Mouse (Mus musculus) kidney, postnatal 10 days (tissue): ENCODE data around the gene Dnah7b.
"Not testable (repeated sequence)": the region's sequence is repeated elsewhere in the genome, so short reads cannot be mapped to it uniquely, and the experiment has no call there.

ENCODE experiments used
- DNase-seq: peaks from one replicate; pipeline ENCODE4 v3.0.0; 2021; ENCODE audit warnings: mixed read lengths

The Dnah7b gene

GRCm38 (mm10) chr1:46325942-46326341 lies 259.8 kb downstream of the Dnah7b start:
- DNase-seq = not testable (repeated sequence)

DNA sequence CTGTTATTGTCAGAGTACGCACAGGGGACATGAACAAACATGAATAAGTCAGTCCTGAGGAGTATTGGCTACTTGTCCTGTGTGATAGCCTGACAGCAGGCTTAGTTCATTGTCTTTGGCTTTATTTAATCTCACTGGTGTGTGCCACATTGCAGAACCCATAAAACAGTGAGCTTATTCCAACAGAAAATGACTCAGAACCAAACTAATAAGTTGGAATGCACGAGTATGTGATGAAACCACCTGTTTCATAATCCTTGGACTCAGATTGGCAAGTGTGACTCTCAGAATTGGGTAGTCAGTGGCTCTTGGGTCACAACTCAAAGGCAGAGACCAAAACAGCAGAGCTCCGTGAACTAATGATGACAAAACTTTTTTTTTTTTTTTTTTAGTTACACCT lies 279.2 kb downstream of the Dnah7b start:
- DNase-seq = not testable (repeated sequence)

- DNase-seq = not testable (repeated sequence)
These were observed 314.5 kb downstream of the Dnah7b start for GRCm38 (mm10) chr1:46380641-46381040.

- DNase-seq = not testable (repeated sequence)
These were observed 328.7 kb downstream of the Dnah7b start for GRCm38 (mm10) chr1:46394681-46395297.

DNA sequence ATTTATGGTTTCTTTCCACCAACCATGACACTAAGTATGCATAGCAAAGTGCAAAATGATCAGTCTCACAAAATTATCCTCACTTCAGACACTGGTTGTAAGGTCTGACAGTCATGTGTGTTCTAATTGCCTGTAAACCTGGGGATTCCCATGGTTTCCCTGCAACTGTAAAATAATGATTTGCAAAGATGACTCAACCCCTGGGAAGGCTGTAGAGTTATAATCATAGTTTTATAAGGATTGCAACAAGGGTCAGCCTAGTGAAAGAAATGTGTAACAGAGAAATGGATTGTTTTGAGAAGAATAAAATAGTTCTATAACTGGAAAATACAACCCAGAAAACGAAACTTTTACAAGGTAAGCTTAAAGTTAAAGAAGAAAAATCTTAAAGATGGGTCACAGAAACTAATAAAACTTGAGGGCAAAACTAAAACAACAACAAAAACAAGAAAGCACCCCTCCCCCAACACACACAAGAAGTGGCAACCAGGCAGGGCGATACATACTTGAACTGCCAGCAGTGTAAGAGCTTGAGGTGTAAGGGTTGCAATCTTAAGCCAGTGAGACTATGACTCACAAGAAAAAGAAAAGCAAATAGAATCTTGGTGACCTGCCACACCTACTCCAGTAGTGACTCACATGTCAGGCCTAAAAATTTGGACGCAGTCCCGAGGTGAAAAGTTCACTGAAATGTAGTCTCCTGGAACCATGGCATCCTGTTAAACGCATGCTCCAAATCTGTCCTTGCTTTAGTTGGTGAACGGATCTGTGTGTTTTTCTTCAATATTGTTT lies 342.4 kb downstream of the Dnah7b start:
- DNase-seq = no peak

GRCm38 (mm10) chr1:46414798-46415197 lies 348.7 kb downstream of the Dnah7b start:
- not testable (repeated sequence) for DNase-seq

DNA sequence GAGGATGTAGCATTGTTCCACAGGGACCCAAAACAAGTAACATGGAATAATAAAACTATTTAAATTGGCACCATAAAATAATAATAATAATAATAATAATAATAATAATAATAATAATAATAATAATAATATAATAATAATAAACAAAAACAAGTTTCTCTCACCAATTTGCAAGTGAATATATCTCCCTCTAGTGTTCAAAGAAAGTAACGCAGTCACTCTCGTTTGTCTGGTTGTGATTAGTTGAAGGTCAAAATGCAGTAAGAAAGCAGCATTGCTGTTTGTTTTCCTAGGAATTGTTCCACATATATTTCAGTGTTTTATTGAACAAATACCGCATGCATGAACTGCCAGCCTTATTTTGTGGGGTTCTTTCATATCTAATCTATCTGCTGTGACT lies 350.8 kb downstream of the Dnah7b start:
- DNase-seq = not testable (repeated sequence)

- DNase-seq = not testable (repeated sequence)
These were observed 352.9 kb downstream of the Dnah7b start for GRCm38 (mm10) chr1:46418966-46419365.
